In genomic region chr17:27355056-27355455, GRCm38 (mm10) we compare ENCODE assay signal across 15 mouse cellular contexts.
"Had no signal": no experiment of that assay in that cellular context is flagged by ENCODE, and none has a peak within 500 bp of the region (broad histone marks: within the 10 kb centered on the region; RNA-seq: fewer than 3 reads in every experiment).

No protein-coding gene starts in this region.

- H3K4me3 ChIP-seq: midbrain, embryonic 10.5 days; midbrain, embryonic 12.5 days; myocyte; neural tube, embryonic 13.5 days; neural tube, embryonic 15.5 days; stomach, embryonic 15.5 days had no signal

- DNase-seq: lung, adult 18-20 months; lung, embryonic 14.5 days; lung, postnatal 10 days; lung, postnatal 4 days; right cerebral cortex, postnatal 14 days; thymus, adult 2 months; thymus, postnatal 25 days; thymus, postnatal 4 days had no signal

- H3K36me3 ChIP-seq: midbrain, embryonic 10.5 days; midbrain, embryonic 12.5 days; neural tube, embryonic 13.5 days; neural tube, embryonic 15.5 days; stomach, embryonic 15.5 days had no signal

- H3K27ac ChIP-seq: midbrain, embryonic 10.5 days; midbrain, embryonic 12.5 days; neural tube, embryonic 13.5 days; neural tube, embryonic 15.5 days; stomach, embryonic 15.5 days; stomach, postnatal 0 days had no signal

- H3K27me3 ChIP-seq: midbrain, embryonic 12.5 days; neural tube, embryonic 13.5 days; neural tube, embryonic 15.5 days; stomach, embryonic 15.5 days had no signal

- H3K4me1 ChIP-seq: neural tube, embryonic 13.5 days; neural tube, embryonic 15.5 days; stomach, embryonic 15.5 days had no signal
